Mouse (Mus musculus) forebrain, embryonic 11.5 days (tissue): ENCODE data around the gene Olfr780. TPM values are rescaled to one million over a fixed set of nuclear protein-coding genes. Genes with fewer than 3 reads are reported as not detected.

Experiments
- polyA plus RNA-seq: library from polyadenylated mRNA; unstranded; fragments of >200 nt; fragmentation: Nextera tagmentation; extraction: Ambion mirVana; gene quantifications from 2 replicates; pipeline ENCODE4 v1.2.1, GENCODE M21; 2014

Gene Olfr780
- polyA plus RNA-seq, 1 experiment from 2014 or later: not detected

Other genes with a start within 250 kb of the Olfr780 start
- not detected in 2 replicates for gene Olfr766-ps1, start 249.1 kb upstream of the Olfr780 start, polyA plus RNA-seq
- gene Olfr767, start 235.2 kb upstream of the Olfr780 start, polyA plus RNA-seq: not detected in 2 replicates
- not detected in 2 replicates for gene Olfr768, start 218.7 kb upstream of the Olfr780 start, polyA plus RNA-seq
- not detected in 2 replicates for gene Olfr769, start 200.3 kb upstream of the Olfr780 start, polyA plus RNA-seq
- gene Olfr770, start 179.1 kb upstream of the Olfr780 start, polyA plus RNA-seq: not detected in 2 replicates
- not detected in 2 replicates for gene Olfr771, start 153.4 kb upstream of the Olfr780 start, polyA plus RNA-seq
- gene Olfr772, start 140.2 kb upstream of the Olfr780 start, polyA plus RNA-seq: not detected in 2 replicates
- not detected in 2 replicates for gene Olfr773, start 130.7 kb upstream of the Olfr780 start, polyA plus RNA-seq
- not detected in 2 replicates for gene Olfr774, start 81.9 kb upstream of the Olfr780 start, polyA plus RNA-seq
- not detected in 2 replicates for gene Olfr775, start 69.7 kb upstream of the Olfr780 start, polyA plus RNA-seq
- not detected in 2 replicates for gene Olfr776, start 59.0 kb upstream of the Olfr780 start, polyA plus RNA-seq
- not detected in 2 replicates for gene Olfr777, start 46.6 kb upstream of the Olfr780 start, polyA plus RNA-seq
- gene Olfr781, start 10.7 kb downstream of the Olfr780 start, polyA plus RNA-seq: not detected in 2 replicates
- not detected in 2 replicates for gene Olfr782, start 30.7 kb downstream of the Olfr780 start, polyA plus RNA-seq
- 0.08 TPM in 1 of 2 replicates, not detected in the other for gene Olfr784, start 66.0 kb downstream of the Olfr780 start, polyA plus RNA-seq
- gene Olfr785, start 87.3 kb downstream of the Olfr780 start, polyA plus RNA-seq: not detected in 2 replicates
- gene Olfr786, start 109.2 kb downstream of the Olfr780 start, polyA plus RNA-seq: not detected in 2 replicates
- not detected in 2 replicates for gene Olfr787, start 143.7 kb downstream of the Olfr780 start, polyA plus RNA-seq
- not detected in 2 replicates for gene Olfr788, start 152.9 kb downstream of the Olfr780 start, polyA plus RNA-seq
- gene Olfr789, start 166.6 kb downstream of the Olfr780 start, polyA plus RNA-seq: not detected in 2 replicates
- gene Olfr790, start 180.4 kb downstream of the Olfr780 start, polyA plus RNA-seq: not detected in 2 replicates
- gene Olfr791, start 203.7 kb downstream of the Olfr780 start, polyA plus RNA-seq: not detected in 2 replicates
- gene Olfr792, start 221.0 kb downstream of the Olfr780 start, polyA plus RNA-seq: not detected in 2 replicates
- gene Olfr794, start 249.5 kb downstream of the Olfr780 start, polyA plus RNA-seq: not detected in 2 replicates